Mouse (Mus musculus) MN1 (cell line): Measurements from ENCODE around the gene Gm9970.
A peak's percentile ranks its signal among the peaks of the same experiment; 100 is the strongest.

ENCODE experiments used
- DNase-seq: peaks from one replicate; pipeline ENCODE4 v3.0.0-alpha.2; 2016; ENCODE audit warnings: low spot score

The Gm9970 gene

DNA sequence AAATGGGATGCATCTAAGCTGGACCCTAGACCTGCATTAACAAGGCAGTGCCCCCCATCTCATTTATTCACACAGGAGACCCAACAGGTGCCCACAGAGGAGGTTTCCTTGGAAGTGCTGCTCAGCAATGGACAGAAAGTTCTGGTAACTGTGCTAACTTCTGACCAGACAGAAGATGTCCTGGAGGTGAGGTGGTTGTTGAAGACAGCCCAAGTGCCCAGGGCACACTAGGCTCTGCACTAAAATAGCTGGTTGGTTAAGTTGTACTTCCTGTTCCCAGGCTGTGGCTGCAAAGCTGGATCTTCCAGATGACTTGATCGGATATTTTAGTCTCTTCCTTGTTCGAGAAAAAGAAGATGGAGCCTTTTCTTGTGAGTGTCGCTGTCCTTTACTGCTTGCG, 45.4 kb downstream of the Gm9970 start:
- no peak for DNase-seq

- DNase-seq: no peak
Measured at GRCm38 (mm10) chr5:31194486-31195485, 46.2 kb downstream of the Gm9970 start.

- peak; percentile 64 for DNase-seq
Measured at GRCm38 (mm10) chr5:31193631-31194281, 47.3 kb downstream of the Gm9970 start.

GRCm38 (mm10) chr5:31192939-31193630, 47.9 kb downstream of the Gm9970 start, which contains the start of the genes Snx17 and Eif2b4:
TSS of gene Snx17 (plus strand) at chr5:31193227.
TSS of gene Eif2b4 (minus strand) at chr5:31193430.
- DNase-seq: peak; percentile 99

DNA sequence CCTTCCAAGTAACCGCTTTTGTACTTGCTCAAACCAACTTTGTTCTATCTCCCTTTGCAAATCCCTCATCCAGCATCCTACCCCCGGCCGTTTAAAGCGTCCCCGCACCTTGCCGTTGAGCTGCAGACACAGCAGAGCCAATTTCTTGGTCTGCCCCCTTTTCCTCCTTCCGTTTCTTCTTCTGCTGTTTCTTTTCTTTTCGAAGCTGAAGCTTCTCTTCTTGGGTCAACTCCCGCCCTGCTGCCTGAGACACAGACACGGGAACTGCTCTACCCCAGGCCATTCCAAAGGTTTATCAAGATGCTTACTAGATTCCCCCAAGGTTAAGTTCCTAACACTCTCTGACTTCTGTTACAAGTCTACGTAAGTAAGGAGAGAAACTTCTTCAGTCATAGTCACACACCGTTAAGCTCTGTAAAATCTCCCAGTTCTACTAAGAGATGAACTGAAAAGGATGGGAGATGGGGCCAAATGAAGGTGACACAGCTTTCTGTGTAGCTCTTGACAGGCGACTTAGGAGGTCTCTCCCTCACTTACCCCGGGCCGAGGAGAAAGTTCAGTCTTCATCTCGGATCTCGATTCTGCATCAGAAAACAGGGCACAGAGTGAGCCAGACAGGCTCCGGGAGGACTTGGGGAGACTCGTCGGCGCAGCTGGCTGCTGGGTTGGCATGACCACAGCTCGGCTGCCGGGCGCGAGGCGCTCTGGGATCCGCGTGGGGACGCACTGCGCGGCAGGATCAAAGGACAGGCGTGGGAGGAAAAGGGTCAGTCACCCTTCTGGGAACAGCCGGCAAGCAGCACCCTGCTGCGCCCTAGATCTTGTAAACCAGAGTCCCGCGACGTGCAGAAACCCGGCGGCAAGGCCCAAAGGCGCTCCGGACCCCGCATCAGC, 48.7 kb downstream of the Gm9970 start:
- peak; percentile 82 for DNase-seq
